Mouse (Mus musculus) limb, embryonic 12.5 days (tissue): Measurements from ENCODE around the gene Tas2r144. TPM values are rescaled to one million over a fixed set of nuclear protein-coding genes. Genes with fewer than 3 reads are reported as not detected.

ENCODE experiments used
- polyA plus RNA-seq: library from polyadenylated mRNA; unstranded; fragments of >200 nt; fragmentation: Nextera tagmentation; extraction: Ambion mirVana; gene quantifications from 2 replicates; pipeline ENCODE4 v1.2.1, GENCODE M21; 2016

The Tas2r144 gene
- polyA plus RNA-seq, 1 experiment from 2014 or later = not detected

Other genes starting within 250 kb of the Tas2r144 start
- gene Sval3, start 247.2 kb upstream of the Tas2r144 start, polyA plus RNA-seq = not detected in 2 replicates
- gene Sva, start 176.9 kb upstream of the Tas2r144 start, polyA plus RNA-seq = not detected in 2 replicates
- gene Tas2r139, start 74.4 kb upstream of the Tas2r144 start, polyA plus RNA-seq = not detected in 2 replicates
- 25.4 and 25.8 TPM in 2 replicates for gene Gstk1, start 30.6 kb downstream of the Tas2r144 start, polyA plus RNA-seq
- 1.6 and 1.7 TPM in 2 replicates for gene Tmem139, start 46.6 kb downstream of the Tas2r144 start, polyA plus RNA-seq
- 75.9 and 77.1 TPM in 2 replicates for gene Casp2, start 49.7 kb downstream of the Tas2r144 start, polyA plus RNA-seq
- gene Clcn1, start 71.4 kb downstream of the Tas2r144 start, polyA plus RNA-seq = 0.51 and 0.56 TPM in 2 replicates
- 0.68 and 0.79 TPM in 2 replicates for gene Fam131b, start 109.3 kb downstream of the Tas2r144 start, polyA plus RNA-seq
- 86.1 and 109 TPM in 2 replicates for gene Zyx, start 134.3 kb downstream of the Tas2r144 start, polyA plus RNA-seq
- 7.8 and 9.0 TPM in 2 replicates for gene Epha1, start 157.9 kb downstream of the Tas2r144 start, polyA plus RNA-seq
- gene Tas2r143, start 184.9 kb downstream of the Tas2r144 start, polyA plus RNA-seq = not detected in 2 replicates
- not detected in 2 replicates for gene Tas2r135, start 190.1 kb downstream of the Tas2r144 start, polyA plus RNA-seq
- gene Tas2r126, start 219.2 kb downstream of the Tas2r144 start, polyA plus RNA-seq = not detected in 2 replicates
- not detected in 2 replicates for gene Olfr458, start 249.9 kb downstream of the Tas2r144 start, polyA plus RNA-seq